23 mouse cellular contexts compared by ENCODE assay signal in the genomic region with DNA sequence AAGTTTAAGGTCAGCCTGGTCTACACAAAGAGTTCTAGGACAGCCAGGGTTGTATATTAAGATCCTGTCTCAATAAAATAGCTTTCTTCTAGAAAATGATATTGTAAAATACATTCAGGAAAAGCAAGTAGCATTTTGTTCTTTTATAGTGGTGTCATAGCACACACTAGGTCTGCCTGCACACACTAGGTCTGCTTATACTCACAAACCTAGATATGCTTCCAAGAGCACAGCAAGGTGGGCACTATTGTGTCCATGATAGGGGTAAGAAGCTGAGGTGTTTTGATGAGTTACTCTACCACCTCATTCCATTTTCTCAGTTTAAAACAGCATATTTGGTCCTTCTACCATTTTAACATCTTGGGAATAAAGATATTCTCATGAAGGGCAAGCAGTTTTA.
DNase-seq lines count a peak whose midpoint lies in the region; ATAC-seq and TF ChIP-seq lines count a peak whose summit lies in the region.
"Had no signal": no experiment of that assay in that cellular context is flagged by ENCODE, and none has a peak within 500 bp of the region (broad histone marks: within the 10 kb centered on the region; RNA-seq: fewer than 3 reads in every experiment).

No protein-coding gene starts in this region.

- ATAC-seq in midbrain, embryonic 11.5 days (ENCODE audit: low FRiP score): no peak
- ATAC-seq in midbrain, embryonic 15.5 days (replicated peaks): no peak
- ATAC-seq: activated CD4-positive, CD25-positive, alpha-beta regulatory T cell, adult 4 months; CD4-positive, CD25-positive, alpha-beta regulatory T cell, adult 4 months; Patski had no signal

- H3K79me2 ChIP-seq in CH12.LX (replicated peaks; ENCODE audit: control insufficient read depth, extremely low read depth, insufficient read depth, poor library complexity, severe bottlenecking) (no peaks in the 10 kb centered on the region), MEL (ENCODE audit: control insufficient read depth, insufficient read depth, low read length, poor library complexity) (no peaks in the 10 kb centered on the region)

- in situ Hi-C loops in CH12.LX (cut with MboI; ENCODE audit: low pct_ligation_motif_present, low pct_unique_long_range_greater_than_20kb, low sequenced_read_pairs): no loop called here

- dilution Hi-C loops in CH12.LX (cut with MboI; ENCODE audit: extremely low pct_ligation_motif_present, extremely low pct_unique_long_range_greater_than_20kb, low sequenced_read_pairs): no loop called here

- no peak overlapping the region for H3K4me3 ChIP-seq in midbrain, embryonic 11.5 days (ENCODE audit: low read depth, low read length)
- no peak overlapping the region for H3K4me3 ChIP-seq in midbrain, embryonic 15.5 days
- H3K4me3 ChIP-seq in CH12.LX (replicated peaks in 1 of 3; ENCODE audit: low read depth in 2 of 3, low read length in 2 of 3, poor library complexity in 1 of 3): no peak overlapping the region
- H3K4me3 ChIP-seq in MEL (ENCODE audit: control insufficient read depth in 1 of 2, insufficient read depth in 1 of 2, low read depth in 2 of 2, low read length in 2 of 2): no peak overlapping the region

- TF ChIP-seq CTCF in CH12.LX (conservative IDR thresholded peaks at IDR 0.05 in 1 of 2, IDR thresholded peaks at IDR 0.05 in 1 of 2; ENCODE audit: low read depth in 2 of 2, low read length in 2 of 2) (no peak), MEL (IDR thresholded peaks at IDR 0.05 in 2 of 3, conservative IDR thresholded peaks at IDR 0.05 in 1 of 3; ENCODE audit: control insufficient read depth in 1 of 3, insufficient read depth in 1 of 3, low read depth in 2 of 3, low read length in 3 of 3, poor library complexity in 1 of 3, severe bottlenecking in 1 of 3) (no peak)

- TF ChIP-seq RAD21 in CH12.LX (IDR thresholded peaks at IDR 0.05; ENCODE audit: low read depth, low read length): no peak
- TF ChIP-seq RAD21 in MEL (IDR thresholded peaks at IDR 0.05; ENCODE audit: low read depth, low read length): no peak

- H3K36me3 ChIP-seq in midbrain, embryonic 11.5 days (ENCODE audit: control insufficient read depth, insufficient read depth, low read length): no peaks in the 10 kb centered on the region
- H3K36me3 ChIP-seq in midbrain, embryonic 15.5 days (replicated peaks): no peaks in the 10 kb centered on the region
- H3K36me3 ChIP-seq in CH12.LX (replicated peaks in 1 of 2; ENCODE audit: control insufficient read depth in 1 of 2, insufficient read depth in 1 of 2, low read length in 1 of 2): no peaks in the 10 kb centered on the region
- no peaks in the 10 kb centered on the region for H3K36me3 ChIP-seq in MEL (ENCODE audit: control insufficient read depth in 1 of 2, insufficient read depth in 2 of 2, low read length in 2 of 2)
- H3K36me3 ChIP-seq: G1E had no signal

- H3K9me3 ChIP-seq in midbrain, embryonic 11.5 days (ENCODE audit: control insufficient read depth, low read length): no peaks in the 10 kb centered on the region
- no peaks in the 10 kb centered on the region for H3K9me3 ChIP-seq in midbrain, embryonic 15.5 days
- H3K9me3 ChIP-seq in CH12.LX (replicated peaks; ENCODE audit: low read length): no peaks in the 10 kb centered on the region
- H3K9me3 ChIP-seq in MEL (replicated peaks; ENCODE audit: insufficient read depth, low read length): no peaks in the 10 kb centered on the region; the same call in 1 of the 2 replicates
- H3K9me3 ChIP-seq: G1E had no signal

- H3K27me3 ChIP-seq in midbrain, embryonic 11.5 days (ENCODE audit: control insufficient read depth, insufficient read depth, low read length): no peaks in the 10 kb centered on the region
- no peaks in the 10 kb centered on the region for H3K27me3 ChIP-seq in midbrain, embryonic 15.5 days (replicated peaks)
- H3K27me3 ChIP-seq in CH12.LX (replicated peaks) (no peaks in the 10 kb centered on the region), MEL (ENCODE audit: control insufficient read depth in 1 of 2, insufficient read depth in 2 of 2, low read length in 2 of 2) (no peaks in the 10 kb centered on the region)
- H3K27me3 ChIP-seq: Patski had no signal

- H3K9ac ChIP-seq in midbrain, embryonic 11.5 days (ENCODE audit: low read length): no peak overlapping the region
- H3K9ac ChIP-seq in midbrain, embryonic 15.5 days: no peak overlapping the region
- no peak overlapping the region for H3K9ac ChIP-seq in CH12.LX (ENCODE audit: insufficient read depth, low read depth)
- H3K9ac ChIP-seq in MEL (ENCODE audit: control insufficient read depth, low read depth, low read length, poor library complexity, severe bottlenecking): no peak overlapping the region

- no peak overlapping the region for H3K27ac ChIP-seq in midbrain, embryonic 11.5 days (ENCODE audit: low read depth, low read length)
- H3K27ac ChIP-seq in midbrain, embryonic 15.5 days: no peak overlapping the region
- H3K27ac ChIP-seq in CH12.LX (ENCODE audit: insufficient read depth, low read depth) (no peak overlapping the region), MEL (ENCODE audit: control insufficient read depth, low read depth, low read length) (no peak overlapping the region)

- TF ChIP-seq EP300 in CH12.LX (IDR thresholded peaks at IDR 0.05; ENCODE audit: low read length) (no peak), MEL (IDR thresholded peaks at IDR 0.05; ENCODE audit: low read depth in 1 of 2, low read length in 2 of 2) (no peak)

- H3K4me1 ChIP-seq in midbrain, embryonic 11.5 days (ENCODE audit: control insufficient read depth, insufficient read depth, low read length): no peaks in the 10 kb centered on the region
- H3K4me1 ChIP-seq in midbrain, embryonic 15.5 days: no peaks in the 10 kb centered on the region
- H3K4me1 ChIP-seq in CH12.LX (ENCODE audit: control insufficient read depth in 1 of 2, insufficient read depth in 2 of 2) (peaks cover 0 to 11% of the 10 kb centered on the region in 2 experiments; a peak in 2 of 4 replicates), MEL (ENCODE audit: control insufficient read depth in 1 of 2, insufficient read depth in 2 of 2, low read length in 2 of 2) (no peaks in the 10 kb centered on the region)

- no peak overlapping the region for H3K4me2 ChIP-seq in midbrain, embryonic 11.5 days
- no peak overlapping the region for H3K4me2 ChIP-seq in midbrain, embryonic 15.5 days
- H3K4me2 ChIP-seq in CH12.LX (ENCODE audit: insufficient read depth, low read depth, poor library complexity, severe bottlenecking): no peak overlapping the region

- peak; percentile 65 for DNase-seq in midbrain, embryonic 11.5 days (ENCODE audit: low spot score, missing footprints)
- DNase-seq in CH12.LX (ENCODE audit: extremely low read depth) (no peak), MEL (ENCODE audit: low read depth, low spot score) (no peak)
- DNase-seq in adrenal gland, adult (ENCODE audit: inconsistent age in 2 of 2, low spot score in 1 of 2): no peak
- no peak for DNase-seq in gastrocnemius, postnatal 25 days
- DNase-seq: adrenal gland, adult 2 months; adrenal gland, adult 8-10 months; adrenal gland, postnatal 10 days; adrenal gland, postnatal 14 days; adrenal gland, postnatal 25 days; adrenal gland, postnatal 36 days; B cell, adult 2 months; cerebellum, adult 11 months; cerebellum, adult 11-12 months; cerebellum, adult 18-20 months; cerebellum, adult 2 months; cerebellum, adult 8-10 months; cerebellum, adult 9-10 months had no signal

- TF ChIP-seq POLR2A in CH12.LX (IDR thresholded peaks at IDR 0.05; ENCODE audit: low read depth, low read length) (no peak), MEL (IDR thresholded peaks at IDR 0.05; ENCODE audit: control insufficient read depth in 1 of 2, insufficient read depth in 1 of 2, low read depth in 1 of 2, low read length in 2 of 2, poor library complexity in 1 of 2) (no peak)

TF ChIP-seq in CH12.LX, 34 proteins besides CTCF, POLR2A, EP300 and RAD21:
- TF ChIP-seq ZKSCAN1 (IDR thresholded peaks at IDR 0.05; ENCODE audit: borderline replicate concordance, low read depth, low read length) (peak; percentile 85), MXI1 (IDR thresholded peaks at IDR 0.05; ENCODE audit: low read depth, low read length) (no peak)
TF ChIP-seq in CH12.LX: peak in this region for 1.

TF ChIP-seq in MEL, 35 proteins besides CTCF, POLR2A, EP300 and RAD21:
- TF ChIP-seq CHD1 (IDR thresholded peaks at IDR 0.05; ENCODE audit: low read depth, low read length) (no peak), SMC3 (IDR thresholded peaks at IDR 0.05; ENCODE audit: low read depth, low read length) (no peak), ZKSCAN1 (IDR thresholded peaks at IDR 0.05; ENCODE audit: low read depth, low read length) (peak; percentile 75), ETS1 (IDR thresholded peaks at IDR 0.05; ENCODE audit: low read depth, low read length) (no peak), RCOR1 (IDR thresholded peaks at IDR 0.05; ENCODE audit: low read depth, low read length) (no peak), TCF12 (IDR thresholded peaks at IDR 0.05; ENCODE audit: low read depth, low read length) (no peak), MAFK (IDR thresholded peaks at IDR 0.05; ENCODE audit: borderline replicate concordance, low read depth, low read length) (no peak), POLR2AphosphoS2 (IDR thresholded peaks at IDR 0.05; ENCODE audit: low read length) (no peak)
